Mouse (Mus musculus): Measurements from ENCODE around the gene Ddx60.

The Ddx60 gene

DNA sequence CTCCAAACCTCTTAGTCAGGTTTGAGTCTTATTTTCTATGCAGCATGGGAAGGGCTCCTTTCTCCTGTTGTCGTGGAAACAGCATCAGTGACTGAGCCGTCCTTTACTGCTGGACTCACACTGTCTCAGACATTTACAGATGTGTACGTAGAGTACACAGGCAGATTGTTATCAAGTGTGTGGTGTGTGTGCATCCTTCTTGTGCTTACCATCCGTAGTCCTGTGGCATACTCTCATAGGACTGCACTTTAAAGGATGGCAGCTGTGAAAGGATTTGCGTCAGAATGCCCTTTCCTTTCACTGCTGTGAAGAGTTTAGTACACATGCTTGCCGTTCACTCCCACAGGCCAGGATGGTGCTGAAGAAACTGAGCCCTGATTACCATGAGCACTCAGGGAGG is 61.6 kb downstream of the Ddx60 start:
- no peak for DNase-seq

DNA sequence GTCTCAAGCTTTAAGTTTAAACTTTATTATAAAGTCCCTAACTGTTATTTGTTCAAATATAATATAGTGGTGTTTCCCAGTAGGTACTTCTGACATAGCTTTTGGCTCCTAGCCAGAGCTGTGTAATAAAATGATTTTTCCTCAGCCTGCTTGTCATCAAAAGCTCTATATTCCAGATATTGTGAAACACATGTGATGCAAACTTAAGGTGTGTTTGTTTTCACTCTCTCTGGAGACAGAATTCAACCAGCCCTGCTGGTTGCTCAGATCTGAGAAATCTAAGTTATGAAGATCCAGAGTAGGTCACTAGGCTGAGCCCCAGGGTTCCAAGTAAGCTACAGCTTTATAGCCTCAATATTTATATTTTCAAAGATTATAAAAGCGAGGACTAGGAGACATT is 64.9 kb downstream of the Ddx60 start:
- DNase-seq: no peak

DNA sequence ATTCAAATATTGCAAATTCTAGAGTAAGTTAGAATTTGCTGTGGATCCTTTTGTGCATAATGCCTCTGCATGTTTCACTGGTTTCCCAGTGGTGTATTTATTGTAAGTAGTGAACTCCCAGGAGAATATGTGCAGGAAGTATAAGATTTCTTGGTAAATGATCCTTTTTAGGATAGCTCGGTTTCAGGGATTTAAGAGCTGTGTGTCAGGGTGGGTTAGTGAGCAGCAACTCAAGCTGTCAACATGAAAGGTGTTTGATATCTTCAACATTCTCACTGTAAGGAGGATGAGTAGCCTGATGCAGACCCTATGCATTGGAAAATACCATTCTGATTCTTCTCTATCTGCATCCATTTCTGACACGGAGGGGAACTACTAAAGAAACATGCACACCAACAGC is 69.2 kb downstream of the Ddx60 start:
- no peak for DNase-seq

DNA sequence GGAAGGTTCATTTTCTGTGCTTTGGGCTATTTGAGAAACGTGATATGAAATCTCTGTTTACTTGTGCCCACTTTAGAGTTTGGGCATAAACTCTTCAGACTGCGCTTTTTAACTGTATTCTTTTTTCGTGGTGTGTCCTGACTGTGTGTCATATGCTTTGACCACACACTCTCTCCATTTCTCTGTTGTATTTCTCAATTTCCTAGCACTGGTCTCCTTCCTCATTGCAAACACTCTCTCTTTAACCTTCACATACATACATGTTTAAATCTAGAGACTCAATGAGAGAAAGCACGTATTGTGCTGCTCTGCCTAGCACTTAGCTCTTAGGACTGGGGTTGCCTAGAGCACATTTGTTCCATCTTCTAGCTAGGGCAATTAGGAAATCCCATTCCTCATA is 86.3 kb downstream of the Ddx60 start:
- DNase-seq: no peak

DNA sequence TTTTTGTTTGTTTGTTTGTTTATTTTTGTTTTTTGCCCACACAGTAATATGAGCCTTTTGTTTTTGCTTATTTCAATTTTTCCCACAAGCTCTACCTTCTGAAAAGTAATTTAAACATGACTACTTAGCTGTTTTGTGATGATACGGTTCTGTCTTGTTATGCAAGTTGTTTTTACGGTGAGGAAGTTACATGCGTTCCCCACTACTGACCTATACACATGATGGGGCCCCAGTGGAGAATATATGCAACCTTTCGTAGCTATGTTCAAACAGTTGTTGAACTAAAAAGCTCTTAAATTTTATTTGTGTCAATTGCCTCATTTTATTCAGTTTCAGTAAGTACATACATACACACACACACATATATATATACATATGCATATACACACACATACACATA is 86.7 kb downstream of the Ddx60 start:
- no peak for DNase-seq

DNA sequence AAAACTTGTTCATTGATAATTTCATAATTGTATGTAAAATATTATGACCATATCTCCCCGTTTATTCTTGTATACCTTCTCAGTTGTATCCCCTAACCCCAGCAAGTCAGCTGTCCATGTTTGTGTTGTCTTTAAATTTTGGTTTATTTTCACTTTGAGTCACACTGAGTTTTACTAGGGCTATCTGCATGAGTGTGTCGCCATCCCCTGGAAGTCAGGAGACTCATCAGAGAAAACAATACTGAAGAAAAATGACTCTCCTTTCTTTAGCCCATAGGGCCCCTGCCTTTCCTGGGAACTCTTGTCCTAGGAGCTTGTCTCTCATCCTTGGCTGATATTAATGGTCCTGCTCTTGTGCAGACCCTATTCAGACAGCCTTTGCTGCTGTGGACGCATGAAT is 106.5 kb downstream of the Ddx60 start:
- no peak for DNase-seq

DNA sequence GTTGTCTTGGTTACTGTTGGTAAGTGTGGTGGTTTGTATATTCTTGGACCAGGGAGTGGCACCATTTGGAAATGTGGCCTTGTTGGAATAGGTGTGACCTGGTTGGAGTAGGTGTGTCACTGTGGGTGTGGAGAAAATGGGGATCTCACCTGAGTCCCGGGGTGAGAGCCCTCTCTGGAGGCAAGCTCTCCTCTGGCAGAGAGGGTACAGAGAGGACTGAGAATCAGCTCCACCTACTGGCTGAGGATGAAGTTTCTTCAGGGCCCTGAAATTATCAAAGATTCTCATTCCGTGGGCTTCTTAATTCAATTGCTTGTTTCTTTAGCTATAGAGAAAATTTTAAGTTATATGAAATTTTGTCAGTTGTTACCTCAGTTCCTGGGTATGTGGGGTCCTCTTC is 118.9 kb downstream of the Ddx60 start:
- no peak for DNase-seq

DNA sequence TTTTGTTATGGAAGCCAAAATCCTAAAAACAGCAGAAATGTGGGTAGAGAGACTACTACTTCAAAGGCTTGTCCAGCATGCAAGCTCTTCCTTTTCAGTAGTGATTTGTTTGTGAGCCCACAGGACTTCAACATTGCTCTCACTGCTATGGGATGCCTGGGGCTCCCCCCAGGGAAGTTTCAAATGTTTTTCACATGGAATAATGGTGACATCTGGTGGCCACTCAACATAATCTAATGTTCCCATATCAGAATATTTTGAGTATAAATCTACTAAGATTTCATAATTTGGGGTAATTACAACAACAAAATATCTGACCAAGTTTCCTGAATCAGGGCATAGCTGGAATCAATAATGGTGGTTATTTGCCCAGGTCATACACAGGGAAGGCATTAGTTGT is 132.5 kb downstream of the Ddx60 start:
- DNase-seq: peak in 1 of 2 experiments; percentile 1

DNA sequence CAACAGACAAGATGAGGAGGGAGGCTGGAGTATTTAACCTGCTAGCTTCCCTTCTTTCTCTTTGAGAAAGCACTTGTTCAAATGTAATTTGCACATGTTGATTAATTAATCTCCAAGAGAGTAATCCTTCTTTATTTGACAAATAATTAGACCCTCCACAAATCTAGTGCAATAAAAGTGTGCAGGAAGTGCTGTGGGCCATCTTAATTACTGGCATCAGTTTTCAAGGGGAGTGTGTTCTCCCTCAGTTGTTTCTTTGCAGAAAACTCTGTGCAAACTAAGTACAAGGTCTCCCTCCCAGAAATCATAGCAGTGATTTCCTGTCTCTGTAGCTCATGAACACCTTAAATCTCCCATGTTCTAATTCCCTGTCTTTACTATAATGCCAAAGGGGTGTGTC is 140.4 kb downstream of the Ddx60 start:
- DNase-seq: no peak

DNA sequence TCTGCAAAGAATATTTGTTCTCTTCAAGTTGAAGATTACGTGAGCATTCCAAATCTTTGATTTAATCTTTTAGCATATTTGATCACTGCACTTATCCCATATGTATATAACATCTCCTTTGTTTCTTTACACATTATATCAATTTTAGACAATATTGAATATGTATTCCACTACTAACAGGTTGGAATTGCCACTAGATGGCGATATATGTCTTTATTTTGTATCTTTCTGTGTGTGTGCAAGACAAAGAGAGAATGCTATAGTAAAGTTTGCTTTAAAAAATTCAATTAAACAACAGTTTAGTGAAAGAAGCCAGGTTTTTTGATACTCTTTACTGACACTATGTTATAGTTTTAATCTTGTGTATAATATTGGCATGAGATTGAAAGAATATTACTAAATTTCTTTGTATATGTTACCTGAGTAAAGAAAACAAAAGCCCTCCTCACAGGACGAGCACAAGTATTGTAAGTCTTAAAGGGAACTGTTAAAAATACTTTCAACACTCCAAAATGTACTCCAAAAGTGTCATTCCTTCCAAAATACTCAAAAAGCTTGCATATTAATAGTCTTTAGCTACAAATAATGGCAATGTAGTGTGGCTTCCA is 152.4 kb downstream of the Ddx60 start:
- DNase-seq: no peak

DNA sequence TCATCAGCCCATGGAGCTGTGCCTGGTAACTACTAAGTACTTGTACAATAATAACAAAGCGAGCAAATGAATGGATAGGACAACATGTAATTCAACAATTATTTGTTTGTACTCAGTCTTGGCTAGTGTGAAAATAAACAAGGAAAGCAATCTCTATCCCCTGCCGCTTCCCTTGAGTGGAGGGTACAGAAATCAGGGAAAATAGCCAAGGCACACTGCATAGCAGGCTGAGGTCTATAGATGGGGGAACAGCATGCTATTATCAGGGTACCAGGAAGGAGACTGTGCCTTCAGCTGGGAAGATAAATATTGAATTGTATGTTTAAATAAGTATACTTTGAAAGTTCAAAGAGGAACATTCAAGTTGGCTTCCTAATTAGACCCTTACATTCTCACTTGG is 153.9 kb downstream of the Ddx60 start:
- DNase-seq: no peak
